Mouse (Mus musculus): ENCODE data around the gene Serpinb9e.
"Not testable (repeated sequence)": the region's sequence is repeated elsewhere in the genome, so short reads cannot be mapped to it uniquely, and the experiment has no call there.

Serpinb9e gene

DNA sequence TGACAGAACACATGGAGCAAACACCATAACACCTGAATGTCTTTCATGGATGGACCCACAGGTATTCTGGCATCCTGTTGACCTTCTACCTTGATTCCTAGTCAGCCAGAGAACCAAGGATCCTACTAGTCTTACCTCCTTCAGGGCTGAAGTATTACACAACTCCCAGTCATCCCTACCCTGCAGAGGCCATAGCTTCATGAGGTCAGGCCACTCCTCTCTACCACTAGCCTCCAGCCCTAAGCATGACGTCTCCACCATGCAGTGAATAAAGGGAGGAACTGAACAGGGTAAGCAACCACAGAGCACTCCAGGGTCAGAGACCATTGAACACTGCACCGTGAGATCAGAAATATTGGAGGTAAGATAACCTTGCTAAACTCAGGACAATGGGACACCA lies at the start of gene Serpinb9e:
Gene Serpinb9e, plus strand, starts transcription at position 301 of the 400 bp plus-strand sequence.
- DNase-seq, result not testable (repeated sequence)

GRCm38 (mm10) chr13:33199740-33200139 lies 49.7 kb upstream of the Serpinb9e start:
- DNase-seq, result no peak

- not testable (repeated sequence) for DNase-seq
These were observed 59.2 kb downstream of the Serpinb9e start for GRCm38 (mm10) chr13:33308631-33309030.
